Mouse (Mus musculus): Measurements from ENCODE around the gene Dennd6b.

DNA sequence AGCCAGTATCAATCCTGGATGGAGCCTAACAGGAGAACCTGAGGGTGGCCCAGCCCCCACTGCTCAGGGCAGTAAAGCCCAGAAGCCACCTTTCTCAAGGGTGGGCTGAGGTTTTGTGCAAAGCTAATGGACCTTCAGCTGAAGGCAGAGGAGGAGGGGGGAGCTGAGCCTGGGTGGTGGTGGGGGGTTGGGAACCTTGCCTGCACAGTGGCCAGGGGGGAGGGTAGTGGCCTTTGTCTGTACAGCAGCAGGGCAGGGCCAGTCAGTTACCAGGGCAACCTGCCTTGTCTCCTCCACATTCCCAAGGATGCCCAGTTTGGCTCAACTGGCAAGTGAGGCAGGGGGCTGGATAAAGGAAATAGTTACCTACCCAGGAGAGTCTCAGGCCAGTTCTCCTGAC lies 44.0 kb downstream of the Dennd6b start:
- TF ChIP-seq CTCF (IDR thresholded peaks at IDR 0.05; ENCODE audit: low read depth) (no peak), EP300 (optimal IDR thresholded peaks at IDR 0.05) (no peak)

Data from stomach, postnatal 0 days (tissue).